Mouse (Mus musculus) spleen, adult 12 weeks (tissue): ENCODE data around the gene Mgmt.

ENCODE experiments used
- DNase-seq: peaks from one replicate; pipeline ENCODE4 v3.0.0; 2022; ENCODE audit warnings: low spot score

The Mgmt gene

DNA sequence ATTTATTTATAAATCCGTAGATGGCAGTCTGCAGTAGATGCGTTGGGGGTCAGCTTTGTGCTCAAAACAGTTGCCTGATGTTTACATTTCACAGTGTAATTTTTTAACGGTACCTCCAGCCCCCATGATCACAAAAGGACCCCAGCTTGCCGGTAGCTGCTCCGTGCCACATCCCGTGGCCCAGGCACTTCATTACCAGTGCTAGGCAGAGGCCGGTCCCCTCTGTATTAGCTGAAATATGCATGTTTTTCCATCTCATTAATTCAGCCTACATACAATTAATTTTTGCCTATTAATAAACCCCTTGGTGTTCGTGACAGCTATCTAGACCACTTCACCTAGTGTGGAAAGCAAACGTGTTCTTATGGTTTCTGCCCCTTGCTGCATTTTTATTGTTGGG, 169.8 kb downstream of the Mgmt start:
- no peak for DNase-seq

DNA sequence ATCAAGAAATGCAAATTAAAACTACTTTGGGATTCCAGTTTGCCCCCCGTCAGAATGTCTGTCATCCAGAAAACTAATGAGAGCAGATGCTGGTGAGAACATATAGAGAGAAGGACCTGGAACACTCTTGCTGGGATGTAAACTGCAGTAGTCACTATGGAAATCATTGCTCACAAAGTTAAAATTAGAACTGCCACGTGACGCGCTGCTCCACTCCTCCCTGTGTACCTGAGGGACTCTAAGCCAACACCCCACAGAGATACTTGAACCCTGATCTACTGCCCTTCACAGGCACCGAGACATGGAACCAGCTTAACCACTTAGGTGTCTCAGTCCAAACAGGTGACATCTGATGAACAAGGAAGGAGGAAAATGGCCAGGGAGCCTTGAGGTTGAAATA, 171.0 kb downstream of the Mgmt start:
- DNase-seq = no peak

- DNase-seq = no peak
These were observed 171.8 kb downstream of the Mgmt start for GRCm38 (mm10) chr7:137066211-137066610.

DNA sequence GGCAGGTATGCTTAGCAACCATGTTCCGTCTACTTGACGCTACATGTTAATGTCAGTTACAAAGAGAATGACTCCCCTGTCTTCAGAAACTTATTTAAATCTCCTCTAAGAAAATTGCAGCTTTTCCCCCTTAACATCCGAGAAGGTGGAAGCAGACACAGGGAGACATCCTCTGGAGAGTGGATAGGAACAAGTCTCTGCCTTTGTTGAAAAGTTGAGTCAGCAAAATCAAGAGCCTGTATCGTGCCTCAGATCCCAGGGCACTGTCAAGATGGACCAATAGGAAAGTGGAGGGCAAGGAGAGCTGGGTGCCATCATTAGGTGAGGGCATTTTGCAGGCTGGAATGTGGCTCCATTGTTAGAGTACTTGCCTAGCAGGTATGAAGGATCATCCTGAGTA, 172.6 kb downstream of the Mgmt start:
- no peak for DNase-seq

DNA sequence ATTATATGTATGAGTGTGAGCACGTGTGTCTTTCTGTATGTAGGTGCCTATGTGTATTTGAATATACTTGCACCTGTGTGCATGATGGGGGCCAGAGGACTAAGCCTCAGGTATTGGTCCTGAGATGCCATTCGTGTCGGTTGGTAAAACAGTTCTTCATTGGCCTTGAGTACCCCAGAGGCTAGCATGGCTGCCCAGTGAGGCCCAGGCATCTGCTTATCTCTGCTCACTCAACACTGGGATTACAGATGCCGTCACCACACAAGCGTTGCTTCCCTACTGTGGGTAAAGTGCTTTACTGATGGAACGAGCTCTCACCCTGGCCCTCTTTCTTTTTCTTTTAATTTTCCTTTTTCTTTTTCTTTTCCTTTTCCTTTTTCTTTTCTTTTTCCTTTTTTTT, 173.3 kb downstream of the Mgmt start:
- DNase-seq = no peak

- no peak for DNase-seq
These were observed 174.4 kb downstream of the Mgmt start for GRCm38 (mm10) chr7:137068796-137069195.

- no peak for DNase-seq
These were observed 175.4 kb downstream of the Mgmt start for GRCm38 (mm10) chr7:137069768-137070167.

GRCm38 (mm10) chr7:137071346-137071745, 176.9 kb downstream of the Mgmt start:
- no peak for DNase-seq

DNA sequence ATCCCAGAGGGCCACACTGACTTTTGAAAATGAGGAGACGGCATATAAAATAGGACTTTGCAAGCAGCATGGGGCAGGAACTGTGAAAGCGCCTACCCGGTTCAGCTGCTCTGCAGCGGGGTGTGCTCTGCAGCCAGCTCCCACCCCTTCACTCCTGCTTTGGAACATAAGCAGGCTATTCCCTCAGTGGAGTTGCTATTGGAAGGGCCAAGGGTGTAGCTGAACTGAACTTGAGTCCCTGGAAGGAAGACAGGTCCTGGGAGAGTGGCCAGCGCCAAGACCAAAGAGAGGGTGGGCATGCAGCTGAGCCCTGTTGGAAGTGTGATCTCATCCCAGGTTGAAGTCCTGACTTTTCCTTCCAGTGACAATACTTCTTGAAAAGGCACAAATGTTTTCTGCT, 179.5 kb downstream of the Mgmt start:
- no peak for DNase-seq

DNA sequence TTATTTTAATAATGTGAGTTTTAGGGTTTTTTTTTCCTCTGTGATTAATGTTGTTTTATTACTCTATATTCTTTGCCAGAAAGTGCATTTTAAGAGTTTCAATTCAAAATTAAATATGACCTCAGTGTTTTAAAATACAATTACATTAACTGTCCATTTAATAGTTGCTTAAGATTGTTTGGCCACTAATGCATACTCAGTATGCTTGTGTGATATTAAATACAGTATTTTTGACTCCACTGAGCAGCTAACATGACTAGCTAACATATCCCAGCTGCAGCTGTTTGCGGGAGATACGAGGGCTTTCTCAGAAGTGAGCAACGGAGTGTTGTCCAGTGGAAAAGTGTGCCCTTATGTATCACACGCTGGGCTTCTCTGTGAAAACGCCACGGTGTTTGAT, 179.9 kb downstream of the Mgmt start:
- no peak for DNase-seq

- DNase-seq = no peak
These were observed 180.9 kb downstream of the Mgmt start for GRCm38 (mm10) chr7:137075301-137075700.

GRCm38 (mm10) chr7:137080171-137080570, 185.8 kb downstream of the Mgmt start:
- DNase-seq = no peak

- no peak for DNase-seq
These were observed 187.8 kb downstream of the Mgmt start for GRCm38 (mm10) chr7:137082171-137082570.

GRCm38 (mm10) chr7:137084651-137085050, 190.2 kb downstream of the Mgmt start:
- DNase-seq = no peak

DNA sequence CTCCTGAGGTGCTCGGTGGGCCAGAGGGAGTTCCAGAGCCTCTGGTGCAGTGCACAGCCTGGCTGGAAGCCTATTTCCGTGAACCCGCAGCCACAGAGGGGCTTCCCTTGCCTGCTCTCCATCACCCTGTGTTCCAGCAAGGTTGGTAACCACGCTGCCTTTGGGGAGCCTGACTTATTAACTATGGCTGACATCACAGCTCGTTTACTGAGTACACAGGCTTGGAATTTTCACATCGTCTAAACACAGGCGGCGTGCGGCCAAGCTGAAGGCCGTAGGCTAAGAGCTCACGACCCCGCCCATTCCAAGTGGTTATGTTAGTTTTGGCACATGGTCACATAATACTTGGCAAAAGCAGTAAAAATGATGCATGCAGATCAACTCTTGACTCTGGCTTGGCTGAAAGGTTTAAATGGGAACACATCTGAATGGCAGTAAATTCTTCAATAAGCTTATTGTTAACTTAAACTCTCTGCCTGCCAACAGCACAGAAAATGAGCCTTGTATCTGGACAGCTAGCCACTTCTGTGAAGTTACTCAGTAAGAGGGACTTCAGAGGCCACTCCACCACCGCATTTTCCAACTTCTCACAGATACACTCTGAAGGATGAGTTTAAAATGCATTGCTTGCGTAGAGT, 191.7 kb downstream of the Mgmt start:
- DNase-seq = no peak

- no peak for DNase-seq
These were observed 192.7 kb downstream of the Mgmt start for GRCm38 (mm10) chr7:137087136-137087535.

DNA sequence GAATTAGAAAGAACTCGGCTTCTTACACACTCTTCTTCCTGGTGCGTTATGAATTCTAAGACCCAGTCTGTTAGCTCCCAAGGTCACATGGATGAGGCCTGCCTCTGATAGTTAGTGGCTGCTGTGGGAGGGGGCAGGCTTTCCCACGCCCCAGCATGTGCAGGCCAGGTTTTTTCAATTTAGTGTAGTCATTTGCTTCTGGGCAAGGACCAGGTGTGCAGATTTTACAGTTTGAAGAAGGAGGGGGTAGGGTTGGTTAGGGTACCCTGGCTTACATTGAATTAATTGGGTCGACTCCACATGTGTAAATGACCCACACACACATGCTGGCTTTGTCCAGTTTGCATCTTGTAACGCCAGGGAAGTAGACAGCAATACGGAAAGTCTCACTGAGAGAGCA, 193.7 kb downstream of the Mgmt start:
- no peak for DNase-seq

DNA sequence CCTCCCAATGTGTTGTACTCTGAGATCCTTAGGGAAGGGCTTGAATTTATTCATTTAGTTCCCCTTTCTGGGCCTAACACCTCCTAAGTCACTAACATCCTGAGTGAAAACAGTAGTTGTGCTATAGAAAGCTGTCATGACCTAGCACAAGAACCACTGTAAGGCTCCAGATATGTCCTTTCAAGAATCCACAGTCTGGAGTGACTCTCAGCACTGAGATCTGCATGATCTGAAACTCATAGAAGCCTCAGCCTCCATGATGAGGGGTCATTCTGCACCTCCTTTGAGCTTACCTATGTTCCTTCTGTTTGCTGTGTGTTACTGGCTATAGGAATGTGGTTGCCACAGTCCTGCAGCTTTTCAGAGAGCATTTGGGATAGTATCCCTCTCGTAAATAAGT, 200.1 kb downstream of the Mgmt start:
- DNase-seq = no peak

DNA sequence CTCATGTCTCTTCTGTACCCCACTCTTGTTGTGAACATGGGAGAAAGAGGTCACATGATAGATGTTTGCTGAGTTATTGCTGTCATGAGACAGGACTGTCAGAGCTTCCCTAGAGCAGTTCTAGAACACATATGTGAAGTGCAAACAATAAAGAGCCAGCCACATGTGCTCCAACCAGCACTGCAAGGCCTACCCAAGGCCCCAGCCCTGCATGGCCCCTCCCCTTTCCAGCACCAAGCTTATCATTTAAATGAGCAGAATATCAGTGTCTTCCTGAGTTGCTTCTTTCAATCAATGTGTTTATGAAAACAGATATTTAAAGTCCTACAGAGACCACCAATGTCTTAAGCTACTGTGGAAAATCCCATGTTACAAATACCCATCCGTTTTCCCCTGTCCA, 201.3 kb downstream of the Mgmt start:
- no peak for DNase-seq

- DNase-seq = no peak
These were observed 205.4 kb downstream of the Mgmt start for GRCm38 (mm10) chr7:137099766-137100165.

GRCm38 (mm10) chr7:137102606-137103195, 208.3 kb downstream of the Mgmt start:
- no peak for DNase-seq

DNA sequence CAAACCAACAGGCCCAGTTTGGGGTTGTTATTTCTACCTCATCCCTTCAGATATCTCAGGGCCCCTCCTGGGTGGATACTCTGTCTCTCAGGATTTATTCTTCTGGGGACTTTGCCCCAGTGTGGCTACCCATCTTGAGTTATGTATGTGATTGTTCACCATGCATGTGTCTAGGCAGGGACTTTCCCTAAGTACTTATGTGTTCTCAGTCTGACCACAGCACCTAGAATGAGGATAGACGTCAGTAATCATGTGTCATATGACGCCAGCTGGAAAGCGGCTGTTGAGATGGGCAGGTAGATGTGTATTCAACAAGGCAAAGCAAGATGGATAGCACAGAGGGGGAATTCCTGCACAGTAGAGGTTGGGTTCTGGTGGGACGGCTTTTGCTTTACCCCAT, 217.7 kb downstream of the Mgmt start:
- DNase-seq = no peak

GRCm38 (mm10) chr7:137116246-137116645, 221.8 kb downstream of the Mgmt start:
- DNase-seq = no peak

DNA sequence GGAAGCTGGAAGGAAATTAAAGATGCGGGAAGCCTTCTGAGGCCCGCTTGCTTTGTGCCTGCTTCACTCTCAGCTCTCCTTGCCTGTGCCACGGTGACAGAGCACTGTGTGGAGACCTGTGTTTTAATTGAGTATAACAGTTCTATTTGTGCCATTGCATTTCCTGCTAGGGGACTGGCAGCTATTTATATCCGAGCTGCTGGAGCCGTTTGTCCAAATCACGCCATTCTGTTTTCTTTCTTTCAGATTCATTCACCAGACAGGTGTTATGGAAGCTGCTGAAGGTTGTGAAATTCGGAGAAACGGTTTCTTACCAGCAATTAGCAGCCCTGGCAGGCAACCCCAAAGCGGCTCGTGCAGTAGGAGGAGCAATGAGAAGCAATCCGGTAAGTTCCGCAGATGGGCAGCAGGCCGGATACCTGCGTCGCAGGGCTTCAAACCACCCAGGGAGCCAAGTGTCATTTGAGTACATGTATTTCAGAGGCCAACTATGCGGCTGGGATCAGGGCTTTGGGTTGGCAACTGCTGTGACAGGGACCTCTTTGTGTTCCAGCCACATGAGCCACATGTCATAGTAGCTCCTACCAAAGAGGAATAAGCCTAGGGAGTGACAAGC, 226.9 kb downstream of the Mgmt start:
- no peak for DNase-seq
